Mouse (Mus musculus) lung, embryonic 15.5 days (tissue): ENCODE measurements around the gene Hoxd8. TPM values are rescaled to one million over a fixed set of nuclear protein-coding genes. Genes with fewer than 3 reads are reported as not detected.

ENCODE experiments used
- ATAC-seq: fragments of 200-750 bp; cut with Nextera tagmentation; 2 replicates; pipeline ENCODE4 v1.8.0; 2017; ENCODE audit warnings: moderate number of reproducible peaks, borderline replicate concordance; ENCODE audit not compliant: low FRiP score, low TSS enrichment; ENCODE audit errors: extremely low read depth
- H3K27ac ChIP-seq: fragments of 300-500 bp; sonication (generic); 2 replicates; pipeline ENCODE4 v1.5.1; 2015; ENCODE audit warnings: moderate library complexity, mild to moderate bottlenecking, inconsistent platforms
- H3K27me3 ChIP-seq: fragments of 300-500 bp; sonication (generic); 2 replicates; pipeline ENCODE4 v1.6.1; 2015; ENCODE audit warnings: inconsistent platforms
- H3K36me3 ChIP-seq: fragments of 300-500 bp; sonication (generic); 2 replicates; pipeline ENCODE4 v1.6.1; 2015; ENCODE audit warnings: inconsistent platforms
- H3K4me1 ChIP-seq: fragments of 300-500 bp; sonication (generic); 2 replicates; pipeline ENCODE4 v1.6.1; 2015; ENCODE audit warnings: inconsistent platforms
- H3K4me2 ChIP-seq: fragments of 300-500 bp; sonication (generic); 2 replicates; pipeline ENCODE4 v1.6.1; 2015; ENCODE audit warnings: inconsistent platforms, mild to moderate bottlenecking, moderate library complexity
- H3K4me3 ChIP-seq: fragments of 300-500 bp; sonication (generic); 2 replicates; pipeline ENCODE4 v1.5.1; 2015; ENCODE audit warnings: mild to moderate bottlenecking, inconsistent platforms
- H3K9ac ChIP-seq: fragments of 300-500 bp; sonication (generic); 2 replicates; pipeline ENCODE4 v1.6.1; 2015; ENCODE audit warnings: inconsistent platforms
- H3K9me3 ChIP-seq: fragments of 300-500 bp; sonication (generic); 2 replicates; pipeline ENCODE4 v1.6.1; 2016; ENCODE audit warnings: inconsistent platforms
- WGBS: fragments of 180-500 bp; shearing (Covaris S2); methylation state at CpG from one replicate; pipeline ENCODE4 v1.1.7; 2015; 5-methylcytosine and 5-hydroxymethylcytosine counted together
- polyA plus RNA-seq: library from polyadenylated mRNA; unstranded; fragments of >200 nt; fragmentation: Nextera tagmentation; extraction: Ambion mirVana; gene quantifications from 2 replicates; pipeline ENCODE4 v1.2.1, GENCODE M21; 2015

The Hoxd8 gene
- polyA plus RNA-seq: 0.39 and 0.50 TPM in 2 replicates

GRCm38 (mm10) chr2:74704393-74704998 lies at the start of gene Hoxd8:
TSS of gene Hoxd8 (plus strand) at chr2:74704615.
- Histone ChIP-seq H3K27ac (no peak within 1 kb of the TSS), H3K36me3 (no peaks in the 10 kb centered on the region), H3K9me3 (no peaks in the 10 kb centered on the region), H3K27me3 (peaks cover 98% of the 10 kb centered on the region), H3K4me1 (peaks cover 16% of the 10 kb centered on the region), H3K4me3 (peak within 1 kb of the TSS; percentile 46), H3K4me2 (peak within 1 kb of the TSS; percentile 83), H3K9ac (no peak within 1 kb of the TSS)
- ATAC-seq: peak; percentile 20; the same call in 1 of the 2 replicates
- WGBS: under 1% methylated on average over 50 of the region's 52 CpGs

DNA sequence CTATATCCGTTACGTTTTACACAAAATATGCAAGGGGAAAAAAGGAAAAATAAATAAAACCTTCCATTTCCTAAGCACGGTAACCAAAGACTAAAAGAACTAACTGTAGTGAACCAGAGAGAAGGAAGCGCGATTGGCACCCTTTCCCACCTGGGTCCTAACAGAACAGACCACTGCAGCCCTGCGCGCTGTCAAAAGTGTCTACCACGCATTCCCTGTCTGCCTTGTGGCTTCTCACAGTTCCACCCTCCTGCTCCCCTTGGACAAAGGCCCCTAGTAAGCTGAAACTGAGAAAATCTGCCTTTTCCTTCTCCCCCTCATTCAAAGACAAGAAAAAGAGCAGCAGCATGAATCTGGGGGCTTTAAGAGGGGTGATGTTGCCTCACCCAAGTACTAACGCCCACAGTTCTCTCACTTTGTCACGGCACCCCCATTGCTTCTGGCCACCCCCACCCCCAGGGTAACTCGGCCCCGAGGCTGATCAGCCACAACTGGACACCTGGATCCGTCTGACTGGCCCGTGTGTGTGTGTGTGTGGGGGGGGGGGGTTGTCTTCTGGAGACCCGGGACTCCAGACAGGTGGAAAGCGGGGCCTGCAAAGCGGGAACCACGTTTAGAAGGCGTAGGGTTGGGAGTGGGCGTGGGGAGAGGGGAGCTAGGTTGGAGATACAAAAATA lies 49.5 kb upstream of the Hoxd8 start:
- 3% methylated on average over 20 of the region's 20 CpGs for WGBS
- ATAC-seq: no peak; the same call in 1 of the 2 replicates
- Histone ChIP-seq H3K9me3 (no peaks in the 10 kb centered on the region), H3K4me1 (peaks cover 20% of the 10 kb centered on the region), H3K9ac (no peak overlapping the region), H3K4me2 (no peak overlapping the region), H3K27ac (no peak overlapping the region), H3K36me3 (no peaks in the 10 kb centered on the region), H3K4me3 (no peak overlapping the region), H3K27me3 (peaks cover 91% of the 10 kb centered on the region)

DNA sequence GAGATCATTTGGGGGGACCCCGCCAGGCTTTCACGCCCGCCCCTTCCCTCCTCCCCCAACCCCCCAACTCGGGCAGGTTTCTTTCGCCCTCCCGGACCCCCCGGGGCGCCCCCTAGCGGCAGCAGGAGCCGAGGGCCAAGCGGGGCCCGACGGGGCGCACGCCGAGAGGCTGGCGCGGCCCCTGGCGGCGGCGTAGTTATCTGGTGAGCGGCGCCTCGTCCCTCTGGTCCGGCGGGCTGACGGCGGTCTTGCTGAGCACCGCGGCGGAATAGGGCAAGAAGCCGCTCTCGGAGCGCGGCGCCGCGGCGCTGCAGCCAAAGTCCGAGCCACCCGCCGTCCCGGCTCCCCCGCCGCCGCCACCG lies 49.0 kb upstream of the Hoxd8 start:
- WGBS: 0% methylated on average over 6 of the region's 47 CpGs
- H3K9ac ChIP-seq: no peak overlapping the region
- H3K4me1 ChIP-seq: peaks cover 20% of the 10 kb centered on the region
- no peaks in the 10 kb centered on the region for H3K9me3 ChIP-seq
- peak overlapping the region; percentile 54 for H3K4me2 ChIP-seq
- peaks cover 91% of the 10 kb centered on the region for H3K27me3 ChIP-seq
- no peak overlapping the region for H3K27ac ChIP-seq
- peak overlapping the region; percentile 35 for H3K4me3 ChIP-seq
- ATAC-seq: no peak
- no peaks in the 10 kb centered on the region for H3K36me3 ChIP-seq

GRCm38 (mm10) chr2:74655821-74656631 lies 48.4 kb upstream of the Hoxd8 start:
- 1% methylated on average over 61 of the region's 69 CpGs for WGBS
- peak overlapping the region; percentile 35 for H3K4me3 ChIP-seq
- H3K9me3 ChIP-seq: no peaks in the 10 kb centered on the region
- peaks cover 20% of the 10 kb centered on the region for H3K4me1 ChIP-seq
- no peak; the same call in 1 of the 2 replicates for ATAC-seq
- no peak overlapping the region; the same call in 1 of the 2 replicates for H3K9ac ChIP-seq
- peak overlapping the region; percentile 54 for H3K4me2 ChIP-seq
- H3K27me3 ChIP-seq: peaks cover 91% of the 10 kb centered on the region
- no peak overlapping the region for H3K27ac ChIP-seq
- no peaks in the 10 kb centered on the region for H3K36me3 ChIP-seq

- H3K27ac ChIP-seq: no peak overlapping the region
- no peak for ATAC-seq
These were observed 47.8 kb upstream of the Hoxd8 start for GRCm38 (mm10) chr2:74656632-74657021.

DNA sequence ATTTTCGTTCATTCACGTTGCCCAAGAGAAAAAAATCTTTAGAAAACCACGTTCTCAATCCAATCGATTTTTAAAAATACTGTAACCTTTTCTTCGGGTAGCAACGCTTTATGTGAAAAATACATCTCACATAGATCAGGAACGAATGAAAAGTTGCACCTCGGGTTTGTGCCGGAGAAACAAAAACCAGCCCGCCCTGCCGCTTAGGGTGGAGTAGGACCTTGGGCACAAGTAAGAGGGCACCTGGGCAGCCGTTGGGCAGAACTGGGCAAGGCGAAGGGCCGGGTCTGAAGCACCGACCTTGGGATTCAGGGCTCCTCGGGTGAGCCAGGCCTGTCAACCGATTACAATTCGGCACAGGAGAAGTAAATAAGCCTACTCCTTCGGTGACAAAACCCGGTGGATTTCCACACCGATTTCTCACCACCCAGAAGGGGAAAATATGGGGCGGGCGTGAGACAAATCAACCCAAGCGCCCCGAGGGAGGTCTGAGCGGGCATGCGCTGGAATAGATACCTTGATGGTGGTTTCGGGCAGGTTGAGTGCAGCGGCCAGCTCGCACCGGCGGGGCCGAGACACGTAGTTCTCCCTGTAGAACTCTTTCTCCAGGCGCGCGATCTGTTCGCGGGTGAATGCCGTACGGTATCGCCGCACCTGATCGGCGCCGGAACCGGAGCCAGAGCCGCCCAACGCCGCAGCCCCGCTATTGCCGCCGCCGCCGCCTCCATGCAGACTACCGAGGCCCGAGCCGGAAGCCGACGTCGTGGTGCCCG lies 47.0 kb upstream of the Hoxd8 start:
- H3K4me1 ChIP-seq: peaks cover 26% of the 10 kb centered on the region
- no peaks in the 10 kb centered on the region for H3K9me3 ChIP-seq
- no peaks in the 10 kb centered on the region for H3K36me3 ChIP-seq
- ATAC-seq: no peak
- H3K9ac ChIP-seq: no peak overlapping the region
- H3K4me2 ChIP-seq: no peak overlapping the region
- peak overlapping the region; percentile 8; the same call in 1 of the 2 replicates for H3K4me3 ChIP-seq
- no peak overlapping the region for H3K27ac ChIP-seq
- peaks cover 91% of the 10 kb centered on the region for H3K27me3 ChIP-seq
- WGBS: 3% methylated on average over 62 of the region's 62 CpGs

More at GRCm38 (mm10) chr2:74656632-74657021, 47.8 kb upstream of the Hoxd8 start:
- peaks cover 91% of the 10 kb centered on the region for H3K27me3 ChIP-seq
- no peaks in the 10 kb centered on the region for H3K36me3 ChIP-seq
- H3K9me3 ChIP-seq: no peaks in the 10 kb centered on the region
- H3K4me2 ChIP-seq: no peak overlapping the region
- 4% methylated on average over 4 of the region's 4 CpGs for WGBS
- no peak overlapping the region for H3K4me3 ChIP-seq
- H3K4me1 ChIP-seq: peaks cover 23% of the 10 kb centered on the region
- no peak overlapping the region for H3K9ac ChIP-seq

DNA sequence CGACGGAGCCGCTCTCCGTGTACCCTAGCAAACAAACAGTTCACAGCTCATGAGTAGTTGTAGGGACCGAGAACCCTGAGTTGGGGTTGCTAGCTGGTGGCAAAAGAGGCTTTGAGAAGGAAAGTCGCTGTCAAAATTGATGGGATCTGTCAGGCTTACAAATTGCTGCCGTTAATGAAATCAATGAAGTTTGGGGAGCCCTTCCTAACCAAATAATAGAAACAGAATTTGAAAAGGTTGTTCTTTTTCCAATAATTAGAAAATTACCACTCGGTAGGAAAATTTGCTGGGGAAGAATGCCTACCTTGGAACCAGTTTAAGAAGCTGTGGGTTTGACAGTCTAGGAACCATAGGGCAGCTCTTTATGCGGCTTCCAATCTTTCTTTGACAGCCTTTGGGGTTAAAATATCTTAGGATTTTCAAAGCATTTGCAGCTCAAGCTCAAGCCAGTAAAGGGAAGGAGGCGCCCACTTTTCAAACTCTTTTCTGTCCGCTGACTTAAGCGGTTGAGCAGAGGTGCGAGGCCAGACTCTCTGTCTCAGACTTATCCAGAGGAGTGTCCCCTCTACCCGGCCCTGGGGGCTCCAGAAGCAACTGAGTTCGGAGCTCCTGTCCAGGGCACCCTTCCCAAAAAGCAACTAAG lies 46.3 kb upstream of the Hoxd8 start:
- ATAC-seq: no peak
- Histone ChIP-seq H3K36me3 (no peaks in the 10 kb centered on the region), H3K4me3 (peak overlapping the region; percentile 8; the same call in 1 of the 2 replicates), H3K4me2 (no peak overlapping the region), H3K4me1 (peaks cover 26% of the 10 kb centered on the region), H3K9ac (no peak overlapping the region), H3K27ac (no peak overlapping the region), H3K9me3 (no peaks in the 10 kb centered on the region), H3K27me3 (peaks cover 96% of the 10 kb centered on the region)
- WGBS: 3% methylated on average over 15 of the region's 15 CpGs

GRCm38 (mm10) chr2:74658667-74659371 lies 45.6 kb upstream of the Hoxd8 start:
- H3K4me1 ChIP-seq: peaks cover 26% of the 10 kb centered on the region
- H3K27me3 ChIP-seq: peaks cover 99% of the 10 kb centered on the region
- no peak for ATAC-seq
- no peak overlapping the region for H3K27ac ChIP-seq
- H3K4me3 ChIP-seq: no peak overlapping the region
- no peaks in the 10 kb centered on the region for H3K36me3 ChIP-seq
- WGBS: 1% methylated on average over 47 of the region's 47 CpGs
- no peak overlapping the region for H3K9ac ChIP-seq
- H3K4me2 ChIP-seq: no peak overlapping the region
- H3K9me3 ChIP-seq: no peaks in the 10 kb centered on the region

DNA sequence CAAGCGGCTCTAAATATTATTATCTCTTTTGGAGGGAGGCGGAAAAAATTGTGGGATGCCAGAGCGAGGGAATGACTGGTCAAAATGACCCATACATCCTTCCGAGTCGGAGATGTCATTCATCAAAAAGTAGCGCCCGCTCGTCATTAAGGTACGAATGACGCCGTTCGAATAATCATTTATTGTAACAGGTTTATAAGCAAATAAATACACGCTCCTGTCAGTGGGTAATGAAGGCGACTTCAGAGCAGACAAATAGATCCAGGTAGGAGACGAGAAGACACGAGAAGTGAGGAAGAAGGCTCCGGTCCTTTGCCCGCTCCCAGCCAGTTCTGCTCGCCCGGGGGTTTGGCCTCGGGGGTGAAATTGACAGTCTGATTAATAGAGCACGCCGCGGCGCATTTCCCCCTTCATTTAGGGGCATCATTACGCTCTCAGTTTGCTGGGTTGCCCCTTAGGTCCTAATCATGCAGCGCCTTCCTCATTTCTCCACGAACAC lies 44.9 kb upstream of the Hoxd8 start, which contains the start of gene Evx2:
TSS of gene Evx2 (minus strand) at position 51 of the 499 bp plus-strand sequence.
- Histone ChIP-seq H3K27me3 (peaks cover 99% of the 10 kb centered on the region), H3K4me1 (peaks cover 26% of the 10 kb centered on the region), H3K9me3 (no peaks in the 10 kb centered on the region), H3K27ac (no peak within 1 kb of the TSS), H3K36me3 (no peaks in the 10 kb centered on the region), H3K4me3 (no peak within 1 kb of the TSS), H3K9ac (no peak within 1 kb of the TSS), H3K4me2 (no peak within 1 kb of the TSS)
- WGBS: 2% methylated on average over 28 of the region's 28 CpGs
- no peak for ATAC-seq
